Mouse (Mus musculus) brain, embryonic 14.5 days (tissue): ENCODE measurements around the gene Cdkl4.

Source experiments
- CTCF ChIP-seq: fragments of 200-500 bp; IDR thresholded peaks from 2 replicates; pipeline ENCODE4 v1.5.1; 2012; ENCODE audit warnings: inconsistent platforms, mild to moderate bottlenecking, moderate library complexity, borderline replicate concordance; ENCODE audit not compliant: insufficient read depth, insufficient read length; ENCODE audit errors: extremely low read depth
- POLR2A ChIP-seq: fragments of 200-500 bp; IDR thresholded peaks from 2 replicates; pipeline ENCODE4 v1.6.1; 2012; ENCODE audit warnings: mild to moderate bottlenecking, inconsistent platforms, borderline replicate concordance; ENCODE audit not compliant: poor library complexity, insufficient read depth, insufficient read length, severe bottlenecking; ENCODE audit errors: extremely low read depth

DNA sequence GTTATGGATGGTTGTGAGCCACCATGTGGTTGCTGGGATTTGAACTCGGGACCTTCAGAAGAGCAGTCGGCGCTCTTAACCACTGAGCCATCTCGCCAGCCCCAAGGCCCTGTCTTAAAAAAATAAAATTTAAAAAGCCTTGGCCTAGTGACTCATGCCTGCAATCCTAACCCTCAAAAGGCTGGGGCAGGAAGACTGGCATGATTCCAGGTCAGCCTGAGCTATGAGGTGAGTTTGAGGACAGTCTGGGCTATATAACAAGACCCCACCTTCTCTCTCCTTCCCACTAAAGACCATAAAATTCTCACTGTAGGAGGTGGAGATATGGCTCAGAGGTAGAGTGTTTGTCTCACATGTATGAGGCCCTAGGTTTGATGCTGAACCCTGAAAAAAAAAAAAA, 85.3 kb downstream of the Cdkl4 start:
- TF ChIP-seq CTCF (no peak), POLR2A (no peak)
